Mouse (Mus musculus) spleen, adult 2 months (tissue): Measurements from ENCODE around the gene As3mt. TPM values are rescaled to one million over a fixed set of nuclear protein-coding genes. Genes with fewer than 3 reads are reported as not detected.
"Not testable (repeated sequence)": the region's sequence is repeated elsewhere in the genome, so short reads cannot be mapped to it uniquely, and the experiment has no call there.

Experiments
- DNase-seq, 2 experiments: peaks; one replicate each; pipeline versions ENCODE4 v3.0.0 to v3.0.0-alpha.2; 2012 to 2021; ENCODE audit warnings: low spot score in 2 of 2, low read depth in 1 of 2
- H3K27ac ChIP-seq: fragments of 200-500 bp; 2 replicates; pipeline ENCODE4 v1.5.1; 2012; ENCODE audit warnings: low read length, inconsistent platforms; ENCODE audit not compliant: insufficient read depth
- H3K27me3 ChIP-seq: fragments of 200-500 bp; 2 replicates; pipeline ENCODE4 v1.6.1; 2012; ENCODE audit warnings: mild to moderate bottlenecking, moderate library complexity, low read length, inconsistent platforms; ENCODE audit not compliant: control insufficient read depth, insufficient read depth
- H3K36me3 ChIP-seq: fragments of 200-500 bp; 2 replicates; pipeline ENCODE4 v1.6.1; 2012; ENCODE audit warnings: mild to moderate bottlenecking, low read length, inconsistent platforms; ENCODE audit not compliant: control insufficient read depth, insufficient read depth
- H3K4me1 ChIP-seq: fragments of 200-500 bp; 2 replicates; pipeline ENCODE4 v1.6.1; 2011; ENCODE audit warnings: inconsistent platforms; ENCODE audit not compliant: control insufficient read depth, insufficient read depth, insufficient read length
- H3K4me3 ChIP-seq: fragments of 200-500 bp; 2 replicates; pipeline ENCODE4 v1.5.1; 2011; ENCODE audit warnings: mild to moderate bottlenecking, inconsistent platforms; ENCODE audit not compliant: insufficient read depth, insufficient read length; ENCODE audit errors: extremely low read depth
- CTCF ChIP-seq: fragments of 200-500 bp; IDR thresholded peaks from 2 replicates; pipeline ENCODE4 v1.5.1; 2011; ENCODE audit warnings: mild to moderate bottlenecking, inconsistent platforms; ENCODE audit not compliant: insufficient read depth, insufficient read length, insufficient replicate concordance; ENCODE audit errors: extremely low read depth
- POLR2A ChIP-seq: fragments of 200-500 bp; IDR thresholded peaks from 2 replicates; pipeline ENCODE4 v1.6.1; 2011; ENCODE audit warnings: low read depth, low read length, inconsistent platforms
- whole genome bisulfite sequencing: fragments of 180-500 bp; shearing (Covaris S2); methylation state at CpG from one replicate; pipeline ENCODE4 v1.1.7; 2018; 5-methylcytosine and 5-hydroxymethylcytosine counted together
- polyA plus RNA-seq: library from polyadenylated mRNA; depleted of rRNA; stranded (reverse); fragments of >200 nt; gene quantifications from 2 replicates; pipeline ENCODE4 v1.2.3, GENCODE M21; 2012

Gene As3mt
- polyA plus RNA-seq, 1 experiment: 6.0 TPM

GRCm38 (mm10) chr19:46728909-46729308 lies 21.7 kb downstream of the As3mt start:
- Histone ChIP-seq H3K27me3 (no peaks in the 10 kb centered on the region), H3K27ac (0 out of 2 replicates have a peak overlapping the region, but pooled peaks have one; percentile 18), H3K4me3 (no peak overlapping the region), H3K4me1 (no peaks in the 10 kb centered on the region), H3K36me3 (peaks cover 3% of the 10 kb centered on the region; the same call in 1 of the 2 replicates)
- no peak for TF ChIP-seq CTCF
- WGBS: 73% methylated on average over 3 of the region's 3 CpGs
- DNase-seq: no peak

DNA sequence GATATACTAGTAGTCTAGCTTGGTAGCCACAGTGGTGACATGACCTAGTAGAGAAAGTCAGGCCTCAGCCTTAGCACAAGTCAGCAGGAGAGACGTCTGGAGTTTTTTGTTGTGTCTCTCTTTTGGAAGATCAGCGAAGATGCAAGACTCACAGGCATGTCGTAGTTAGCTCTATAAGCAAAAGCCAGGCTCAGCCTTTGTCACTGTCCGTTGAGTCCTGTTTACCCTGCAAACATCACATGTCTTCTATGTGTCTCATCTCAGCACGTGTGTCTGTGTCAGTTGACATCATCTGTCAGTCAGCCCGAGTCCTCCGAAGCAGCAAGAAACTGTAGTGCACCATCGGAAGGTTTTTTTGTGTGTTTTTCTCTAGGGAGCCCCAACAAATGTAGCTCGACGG lies 24.1 kb downstream of the As3mt start:
- Histone ChIP-seq H3K4me1 (no peaks in the 10 kb centered on the region), H3K4me3 (no peak overlapping the region), H3K27ac (no peak overlapping the region), H3K27me3 (no peaks in the 10 kb centered on the region), H3K36me3 (no peaks in the 10 kb centered on the region)
- TF ChIP-seq POLR2A (no peak), CTCF (no peak)
- DNase-seq: no peak
- 94% methylated on average over 10 of the region's 10 CpGs for WGBS

DNA sequence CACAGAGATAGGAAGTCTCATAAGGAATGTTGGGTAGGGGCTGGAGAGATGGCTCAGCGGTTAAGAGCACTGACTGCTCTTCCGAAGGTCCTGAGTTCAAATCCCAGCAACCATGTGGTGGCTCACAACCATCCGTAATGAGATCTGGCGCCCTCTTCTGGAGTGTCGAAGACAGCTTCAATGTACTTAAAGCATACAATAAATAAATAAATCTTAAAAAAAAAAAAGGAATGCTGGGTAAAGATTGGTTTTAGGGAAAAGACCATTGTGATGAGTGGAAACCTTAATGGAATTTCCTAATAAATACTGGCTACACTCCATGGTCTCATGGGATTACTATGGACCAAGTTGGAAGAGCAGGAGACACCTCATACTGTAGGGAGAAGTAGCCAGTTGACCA lies 25.4 kb downstream of the As3mt start:
- not testable (repeated sequence) for H3K4me3 ChIP-seq, H3K27me3 ChIP-seq, H3K27ac ChIP-seq, H3K4me1 ChIP-seq, H3K36me3 ChIP-seq, DNase-seq
- 97% methylated on average over 5 of the region's 5 CpGs for WGBS

GRCm38 (mm10) chr19:46733626-46734025 lies 26.4 kb downstream of the As3mt start:
- Histone ChIP-seq H3K36me3 (peaks cover under 1% of the 10 kb centered on the region; the same call in 1 of the 2 replicates), H3K27me3 (no peaks in the 10 kb centered on the region), H3K27ac (no peak overlapping the region), H3K4me3 (no peak overlapping the region), H3K4me1 (no peaks in the 10 kb centered on the region)
- TF ChIP-seq POLR2A (no peak), CTCF (no peak)
- no peak for DNase-seq
- WGBS: 90% methylated on average over 7 of the region's 7 CpGs

DNA sequence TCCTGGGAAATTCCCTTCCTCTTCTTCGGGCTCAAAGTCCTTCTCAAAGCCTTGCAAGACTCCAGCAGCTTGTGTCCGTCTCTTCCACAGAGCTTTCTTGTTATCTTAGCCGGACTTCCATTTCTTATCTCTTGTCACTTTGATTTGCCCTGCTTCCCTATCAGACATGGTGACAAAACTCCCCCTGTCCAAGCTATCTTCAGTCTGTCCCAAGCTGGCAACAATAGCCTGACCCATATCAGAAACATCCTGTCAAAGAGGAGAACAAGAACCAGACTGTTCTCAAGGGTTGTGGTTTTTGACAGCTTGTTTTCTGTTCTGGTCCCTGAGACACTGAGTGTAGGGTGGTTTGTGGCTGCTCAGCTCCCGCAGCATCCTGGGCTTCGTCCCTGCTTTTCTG lies 28.0 kb downstream of the As3mt start:
- no peak for DNase-seq
- no peak overlapping the region for H3K4me3 ChIP-seq
- H3K27me3 ChIP-seq: no peaks in the 10 kb centered on the region
- H3K36me3 ChIP-seq: peaks cover 2% of the 10 kb centered on the region; the same call in 1 of the 2 replicates
- 72% methylated on average over 5 of the region's 5 CpGs for WGBS
- H3K27ac ChIP-seq: no peak overlapping the region
- H3K4me1 ChIP-seq: no peaks in the 10 kb centered on the region
- TF ChIP-seq CTCF (no peak), POLR2A (no peak)

GRCm38 (mm10) chr19:46737106-46737505 lies 29.8 kb downstream of the As3mt start:
- H3K4me3 ChIP-seq: no peak overlapping the region
- no peaks in the 10 kb centered on the region for H3K27me3 ChIP-seq
- TF ChIP-seq POLR2A: no peak
- TF ChIP-seq CTCF: no peak
- peaks cover 3% of the 10 kb centered on the region; the same call in 1 of the 2 replicates for H3K36me3 ChIP-seq
- 53% methylated on average over 7 of the region's 7 CpGs for WGBS
- DNase-seq: no peak
- no peak overlapping the region for H3K27ac ChIP-seq
- H3K4me1 ChIP-seq: no peaks in the 10 kb centered on the region

- WGBS: 58% methylated on average over 7 of the region's 7 CpGs
- Histone ChIP-seq H3K27me3 (no peaks in the 10 kb centered on the region), H3K4me1 (no peaks in the 10 kb centered on the region), H3K27ac (no peak overlapping the region), H3K4me3 (no peak overlapping the region), H3K36me3 (peaks cover 3% of the 10 kb centered on the region; the same call in 1 of the 2 replicates)
- peak; percentile 40 to 56 for DNase-seq
- no peak for TF ChIP-seq POLR2A
- TF ChIP-seq CTCF: peak; percentile 49; the same call in 1 of the 2 replicates
Observed at GRCm38 (mm10) chr19:46740341-46741008, 33.2 kb downstream of the As3mt start.
